Comparison of ENCODE assay signal across 11 mouse cellular contexts in genomic region chr4:125996576-125996975, GRCm38 (mm10). TPM values are rescaled to one million over a fixed set of nuclear protein-coding genes. Genes with fewer than 3 reads are reported as not detected.
DNase-seq lines count a peak whose midpoint lies in the region; ATAC-seq lines count a peak whose summit lies in the region.
"Had no signal": no experiment of that assay in that cellular context is flagged by ENCODE, and none has a peak within 500 bp of the region (broad histone marks: within the 10 kb centered on the region; RNA-seq: fewer than 3 reads in every experiment).

No protein-coding gene starts in this region.

- H3K4me3 ChIP-seq in intestine, embryonic 14.5 days (ENCODE audit: low read depth, low read length): no peak overlapping the region
- H3K4me3 ChIP-seq in intestine, embryonic 15.5 days (replicated peaks): no peak overlapping the region
- H3K4me3 ChIP-seq: layer of hippocampus, adult 2 months; stomach, embryonic 15.5 days had no signal

- no peaks in the 10 kb centered on the region for H3K36me3 ChIP-seq in intestine, embryonic 14.5 days (ENCODE audit: control insufficient read depth, insufficient read depth, low read length)
- no peaks in the 10 kb centered on the region for H3K36me3 ChIP-seq in intestine, embryonic 15.5 days
- H3K36me3 ChIP-seq: G1E; stomach, embryonic 15.5 days had no signal

- peaks cover 9% of the 10 kb centered on the region for H3K9me3 ChIP-seq in intestine, embryonic 14.5 days (ENCODE audit: control insufficient read depth, low read length)
- peaks cover 7% of the 10 kb centered on the region; the same call in 1 of the 2 replicates for H3K9me3 ChIP-seq in intestine, embryonic 15.5 days
- H3K9me3 ChIP-seq: stomach, embryonic 15.5 days had no signal

- DNase-seq in intestine, embryonic 14.5 days (ENCODE audit: low spot score): peak; percentile 74
- DNase-seq in 416B (ENCODE audit: low read depth) (peak; percentile 59), R1 (ENCODE audit: low read depth, low spot score) (peak; percentile 56)
- no peak for DNase-seq in natural killer cell, adult 2 months (ENCODE audit: low spot score in 2 of 2)
- no peak for DNase-seq in left cerebral cortex, adult 8-10 months (ENCODE audit: low spot score in 2 of 2)

- H3K4me2 ChIP-seq in intestine, embryonic 14.5 days (ENCODE audit: low read length): no peak overlapping the region
- no peak overlapping the region for H3K4me2 ChIP-seq in intestine, embryonic 15.5 days (replicated peaks)
- H3K4me2 ChIP-seq: stomach, embryonic 15.5 days had no signal

- H3K27me3 ChIP-seq in intestine, embryonic 14.5 days (replicated peaks; ENCODE audit: control insufficient read depth, insufficient read depth, low read length): no peaks in the 10 kb centered on the region
- H3K27me3 ChIP-seq in intestine, embryonic 15.5 days (replicated peaks): no peaks in the 10 kb centered on the region
- H3K27me3 ChIP-seq: stomach, embryonic 15.5 days had no signal

- WGBS in intestine, embryonic 14.5 days: 5% methylated on average over 4 of the region's 4 CpGs
- WGBS in intestine, embryonic 15.5 days: 8% methylated on average over 4 of the region's 4 CpGs

- no peak for ATAC-seq in intestine, embryonic 14.5 days (replicated peaks; ENCODE audit: low FRiP score, low TSS enrichment, low read depth)
- ATAC-seq in intestine, embryonic 15.5 days: no peak
- ATAC-seq in granulocyte monocyte progenitor cell, adult 5-6 weeks (replicated peaks; ENCODE audit: poor library complexity, severe bottlenecking): peak; percentile 67
- no peak for ATAC-seq in frontal cortex, adult (ENCODE audit: low TSS enrichment)

- H3K4me1 ChIP-seq in intestine, embryonic 14.5 days (replicated peaks; ENCODE audit: control insufficient read depth, insufficient read depth, low read length): no peaks in the 10 kb centered on the region
- H3K4me1 ChIP-seq in intestine, embryonic 15.5 days (replicated peaks): no peaks in the 10 kb centered on the region
- H3K4me1 ChIP-seq: stomach, embryonic 15.5 days had no signal

- H3K9ac ChIP-seq in intestine, embryonic 14.5 days (ENCODE audit: low read length): no peak overlapping the region
- no peak overlapping the region for H3K9ac ChIP-seq in intestine, embryonic 15.5 days
- H3K9ac ChIP-seq: stomach, embryonic 15.5 days had no signal

- no peak overlapping the region for H3K27ac ChIP-seq in intestine, embryonic 14.5 days (ENCODE audit: low read depth)
- H3K27ac ChIP-seq in intestine, embryonic 15.5 days: no peak overlapping the region
- H3K27ac ChIP-seq: layer of hippocampus, adult 2 months; stomach, embryonic 15.5 days had no signal

RNA-seq across cellular contexts. Expression of gene Csf3r, which starts 27.8 kb away (rescaled TPM):
- 0.75 and 0.81 TPM in 2 replicates for polyA plus RNA-seq in intestine, embryonic 14.5 days (2014; fragmentation: Nextera tagmentation; extraction: Ambion mirVana)
- polyA plus RNA-seq in intestine, embryonic 15.5 days (2015; fragmentation: Nextera tagmentation; extraction: Ambion mirVana): 0.85 and 1.1 TPM in 2 replicates
- 111 and 141 TPM in 2 replicates for total RNA-seq in granulocyte monocyte progenitor cell, adult 5-6 weeks (2014; fragmentation: Nextera tagmentation)
- total RNA-seq in granulocyte monocyte progenitor cell, adult 5-6 weeks (2017): 81.6 and 90.2 TPM in 2 replicates
- total RNA-seq in left cerebral cortex, adult 8-10 months (2022): 10 to 100 TPM in 2 of 4 experiments, 1 to 10 TPM in 2; 4.4 to 24.6 (median 11.5) TPM

RNA-seq across cellular contexts. Expression of gene Mrps15, which starts 50.1 kb away (rescaled TPM):
- 148 and 151 TPM in 2 replicates for polyA plus RNA-seq in intestine, embryonic 14.5 days (2014; fragmentation: Nextera tagmentation; extraction: Ambion mirVana)
- polyA plus RNA-seq in intestine, embryonic 15.5 days (2015; fragmentation: Nextera tagmentation; extraction: Ambion mirVana): 142 and 166 TPM in 2 replicates
- 135 and 152 TPM in 2 replicates for total RNA-seq in granulocyte monocyte progenitor cell, adult 5-6 weeks (2014; fragmentation: Nextera tagmentation)
- 64.2 and 89.9 TPM in 2 replicates for total RNA-seq in granulocyte monocyte progenitor cell, adult 5-6 weeks (2017)
- total RNA-seq in left cerebral cortex, adult 8-10 months (2022): 10 to 100 TPM; 47.9 to 55.3 (median 51.5) TPM

Comparison
In these comparisons a context has a peak if more than half of its experiments do, and no peak if none do; other contexts are left out.
1. DNase-seq: peak in intestine, embryonic 14.5 days (single experiment), 416B (single experiment) and R1 (single experiment); none in natural killer cell, adult 2 months (0 of 2) and left cerebral cortex, adult 8-10 months (0 of 2).